Mouse (Mus musculus) embryonic facial prominence, embryonic 13.5 days (tissue): Measurements from ENCODE around the gene Smoc2. TPM values are rescaled to one million over a fixed set of nuclear protein-coding genes. Genes with fewer than 3 reads are reported as not detected.

ENCODE experiments used
- ATAC-seq: fragments of 200-750 bp; cut with Nextera tagmentation; 2 replicates; pipeline ENCODE4 v1.8.0; 2017; ENCODE audit warnings: low read depth; ENCODE audit not compliant: insufficient number of reproducible peaks, insufficient read depth, low FRiP score, low TSS enrichment
- H3K27ac ChIP-seq: fragments of 300-500 bp; sonication (generic); 2 replicates; pipeline ENCODE4 v1.5.1; 2015; ENCODE audit warnings: moderate library complexity, mild to moderate bottlenecking, inconsistent platforms
- H3K27me3 ChIP-seq: fragments of 300-500 bp; sonication (generic); 2 replicates; pipeline ENCODE4 v1.6.1; 2015; ENCODE audit warnings: mild to moderate bottlenecking, inconsistent platforms
- H3K36me3 ChIP-seq: fragments of 300-500 bp; sonication (generic); 2 replicates; pipeline ENCODE4 v1.6.1; 2015; ENCODE audit warnings: mild to moderate bottlenecking, inconsistent platforms
- H3K4me1 ChIP-seq: fragments of 300-500 bp; sonication (generic); 2 replicates; pipeline ENCODE4 v1.6.1; 2015; ENCODE audit warnings: inconsistent platforms
- H3K4me2 ChIP-seq: fragments of 300-500 bp; sonication (generic); 2 replicates; pipeline ENCODE4 v1.6.1; 2015; ENCODE audit warnings: moderate library complexity, mild to moderate bottlenecking, inconsistent platforms
- H3K4me3 ChIP-seq: fragments of 300-500 bp; sonication (generic); 2 replicates; pipeline ENCODE4 v1.5.1; 2015; ENCODE audit warnings: mild to moderate bottlenecking, inconsistent platforms
- H3K9ac ChIP-seq: fragments of 300-500 bp; sonication (generic); 2 replicates; pipeline ENCODE4 v1.6.1; 2015; ENCODE audit warnings: mild to moderate bottlenecking, inconsistent platforms
- H3K9me3 ChIP-seq: fragments of 300-500 bp; sonication (generic); 2 replicates; pipeline ENCODE4 v1.6.1; 2016; ENCODE audit warnings: inconsistent platforms
- WGBS: fragments of 180-500 bp; shearing (Covaris S2); methylation state at CpG from one replicate; pipeline ENCODE4 v1.1.7; 2015; ENCODE audit warnings: mixed read lengths; 5-methylcytosine and 5-hydroxymethylcytosine counted together
- polyA plus RNA-seq: library from polyadenylated mRNA; unstranded; fragments of >200 nt; fragmentation: Nextera tagmentation; extraction: Ambion mirVana; gene quantifications from 2 replicates; pipeline ENCODE4 v1.2.1, GENCODE M21; 2015

Smoc2 gene
- polyA plus RNA-seq, 1 experiment from 2014 or later, result 122 TPM

- H3K4me2 ChIP-seq, result no peak overlapping the region
- no peaks in the 10 kb centered on the region for H3K9me3 ChIP-seq
- 24% methylated on average over 6 of the region's 6 CpGs for WGBS
- H3K27me3 ChIP-seq, result no peaks in the 10 kb centered on the region
- H3K36me3 ChIP-seq, result no peaks in the 10 kb centered on the region
- no peak overlapping the region for H3K9ac ChIP-seq
- peak overlapping the region; percentile 69 for H3K27ac ChIP-seq
- H3K4me1 ChIP-seq, result peaks cover 21% of the 10 kb centered on the region
- no peak for ATAC-seq
- no peak overlapping the region for H3K4me3 ChIP-seq
Measured at GRCm38 (mm10) chr17:14426481-14426880, 147.2 kb downstream of the Smoc2 start.

GRCm38 (mm10) chr17:14434717-14435116 is 155.4 kb downstream of the Smoc2 start:
- no peak overlapping the region for H3K27ac ChIP-seq
- no peaks in the 10 kb centered on the region for H3K36me3 ChIP-seq
- no peak overlapping the region for H3K4me2 ChIP-seq
- no peak for ATAC-seq
- no peaks in the 10 kb centered on the region for H3K27me3 ChIP-seq
- WGBS, result 61% methylated on average over 4 of the region's 4 CpGs
- peaks cover 4% of the 10 kb centered on the region; the same call in 1 of the 2 replicates for H3K4me1 ChIP-seq
- no peak overlapping the region for H3K9ac ChIP-seq
- no peaks in the 10 kb centered on the region for H3K9me3 ChIP-seq
- no peak overlapping the region for H3K4me3 ChIP-seq

GRCm38 (mm10) chr17:14445611-14446010 is 166.3 kb downstream of the Smoc2 start:
- no peak overlapping the region for H3K9ac ChIP-seq
- H3K4me1 ChIP-seq, result peaks cover 5% of the 10 kb centered on the region; the same call in 1 of the 2 replicates
- H3K4me3 ChIP-seq, result no peak overlapping the region
- no peaks in the 10 kb centered on the region for H3K36me3 ChIP-seq
- WGBS, result 74% methylated on average over 5 of the region's 5 CpGs
- no peaks in the 10 kb centered on the region for H3K9me3 ChIP-seq
- H3K4me2 ChIP-seq, result no peak overlapping the region
- no peaks in the 10 kb centered on the region for H3K27me3 ChIP-seq
- H3K27ac ChIP-seq, result no peak overlapping the region
- no peak for ATAC-seq

- H3K27me3 ChIP-seq, result no peaks in the 10 kb centered on the region
- H3K4me3 ChIP-seq, result no peak overlapping the region
- WGBS, result 63% methylated on average over 5 of the region's 5 CpGs
Measured at GRCm38 (mm10) chr17:14447275-14447674, 168.0 kb downstream of the Smoc2 start.

More at GRCm38 (mm10) chr17:14447275-14447674, 168.0 kb downstream of the Smoc2 start:
- Histone ChIP-seq H3K9me3 (no peaks in the 10 kb centered on the region), H3K36me3 (no peaks in the 10 kb centered on the region), H3K4me2 (no peak overlapping the region), H3K27ac (no peak overlapping the region), H3K4me1 (peaks cover 5% of the 10 kb centered on the region; the same call in 1 of the 2 replicates), H3K9ac (no peak overlapping the region)
- ATAC-seq, result no peak

Other genes starting within 250 kb of the Smoc2 start
- gene Gm7358, start 220.0 kb upstream of the Smoc2 start, polyA plus RNA-seq, result not detected in 2 replicates
- gene Dact2, start 75.2 kb upstream of the Smoc2 start, polyA plus RNA-seq, result 2.5 and 3.1 TPM in 2 replicates